Mouse (Mus musculus) adipocyte (in vitro differentiated cells): ENCODE data around the gene Osbpl8.
"Not testable (repeated sequence)": the region's sequence is repeated elsewhere in the genome, so short reads cannot be mapped to it uniquely, and the experiment has no call there.

Experiments used
- DNase-seq: peaks from one replicate; pipeline ENCODE4 v3.0.0-alpha.2; 2016; ENCODE audit warnings: low spot score

Osbpl8 gene

DNA sequence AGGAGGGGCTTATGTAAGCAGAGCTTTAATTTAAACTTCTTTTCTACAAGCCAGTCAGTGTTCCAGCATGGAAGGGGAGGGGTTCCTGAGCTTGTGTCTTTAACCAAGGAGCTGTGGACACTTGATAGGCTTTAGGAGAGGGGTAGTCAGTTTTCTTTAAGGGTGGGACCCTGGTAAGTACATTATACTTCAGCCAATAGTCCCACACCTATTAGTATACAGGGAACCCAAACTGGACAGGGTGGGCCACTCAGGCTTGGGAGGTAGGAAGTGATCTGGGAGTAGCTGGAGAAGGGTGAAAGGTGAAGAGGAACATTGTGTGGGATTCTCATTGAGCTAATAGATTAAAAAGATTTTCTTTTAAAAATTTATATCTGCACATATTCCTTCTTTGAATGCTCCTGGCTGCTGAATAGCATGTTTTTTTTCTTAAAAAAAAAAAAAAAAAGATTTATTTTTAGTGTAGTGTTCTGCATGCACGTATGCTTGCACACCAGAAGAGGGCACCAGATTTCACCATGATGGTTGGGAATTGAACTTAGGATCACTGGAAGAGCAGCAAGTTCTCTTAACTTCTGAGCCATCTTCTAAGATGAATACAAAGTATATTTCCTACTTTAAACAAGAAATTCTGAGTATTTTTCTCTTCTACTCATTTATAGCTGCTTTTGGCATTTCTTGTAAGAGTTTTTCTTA is 21.2 kb downstream of the Osbpl8 start:
- DNase-seq = no peak

DNA sequence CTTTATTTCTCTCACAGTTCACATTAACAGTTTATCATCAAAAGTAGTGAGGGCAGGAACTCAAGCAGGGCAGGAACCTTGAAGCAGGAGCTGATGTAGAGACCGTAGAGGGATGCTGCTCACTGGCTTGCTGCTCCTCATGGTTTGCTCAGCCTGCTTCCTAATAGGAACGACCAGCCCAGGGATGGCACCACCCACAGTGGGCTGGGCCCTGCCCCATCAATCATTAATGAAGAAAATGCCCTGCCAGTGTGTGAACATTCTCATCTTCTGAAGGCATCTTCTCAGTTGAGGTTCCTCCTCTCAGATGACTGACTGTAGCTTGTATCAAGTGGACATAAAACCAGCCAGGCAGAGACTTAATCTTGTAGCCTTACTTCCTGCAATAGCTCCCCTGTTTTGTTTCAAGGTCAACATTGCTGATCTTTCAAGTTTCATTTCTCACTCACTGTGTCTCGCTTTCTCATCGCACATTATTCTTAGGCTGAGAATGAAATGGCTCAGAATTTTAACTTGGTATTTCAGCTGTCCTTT is 24.5 kb downstream of the Osbpl8 start:
- DNase-seq = no peak

DNA sequence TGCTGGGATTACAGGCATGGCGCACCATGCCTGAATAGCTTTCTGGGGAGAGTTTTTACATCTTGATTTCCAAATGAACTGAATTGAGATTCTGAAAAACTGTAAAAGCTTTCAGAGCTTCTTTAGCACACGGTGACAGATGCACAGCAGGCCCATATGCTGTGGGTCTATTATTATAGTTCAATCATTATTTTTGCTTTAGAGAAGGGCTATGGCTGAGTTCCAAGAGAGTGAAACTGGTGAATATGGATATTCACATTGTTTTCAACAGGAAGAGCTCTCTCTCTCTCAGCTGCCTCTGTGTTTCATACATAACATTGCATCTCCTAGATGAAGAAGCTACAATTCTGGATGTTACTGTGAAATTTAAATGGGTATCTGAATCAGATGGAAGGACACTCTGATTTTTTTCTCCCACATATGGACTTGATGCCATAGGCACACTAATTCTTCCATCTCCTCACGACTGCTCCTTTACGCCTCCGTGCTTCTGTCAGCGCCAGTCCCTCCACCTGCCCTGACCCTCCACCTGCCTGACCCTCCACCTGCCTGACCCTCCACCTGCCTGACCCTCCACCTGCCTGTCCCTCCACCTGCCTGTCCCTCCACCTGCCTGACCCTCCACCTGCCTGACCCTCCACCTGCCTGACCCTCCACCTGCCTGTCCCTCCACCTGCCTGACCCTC is 25.7 kb downstream of the Osbpl8 start:
- no peak for DNase-seq

DNA sequence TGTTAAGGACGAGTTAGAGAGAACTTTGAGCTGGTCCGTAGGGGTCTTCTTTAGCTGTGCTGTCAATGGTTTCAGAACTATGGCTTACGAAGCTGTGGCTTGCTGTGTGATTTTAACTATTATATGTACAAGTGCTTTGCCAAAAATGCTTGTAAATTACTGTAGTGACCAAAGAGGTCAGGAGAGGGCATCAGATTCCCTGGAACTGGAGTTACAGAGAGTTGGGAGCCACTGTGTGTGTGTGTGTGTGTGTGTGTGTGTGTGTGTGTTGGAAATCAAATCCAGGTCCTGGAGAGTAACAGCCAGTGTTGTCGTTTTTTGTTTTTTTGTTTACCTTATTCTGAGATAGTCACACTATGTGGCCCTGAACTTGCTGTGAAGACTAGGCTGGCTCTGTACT is 29.0 kb downstream of the Osbpl8 start:
- DNase-seq = peak; percentile 26

DNA sequence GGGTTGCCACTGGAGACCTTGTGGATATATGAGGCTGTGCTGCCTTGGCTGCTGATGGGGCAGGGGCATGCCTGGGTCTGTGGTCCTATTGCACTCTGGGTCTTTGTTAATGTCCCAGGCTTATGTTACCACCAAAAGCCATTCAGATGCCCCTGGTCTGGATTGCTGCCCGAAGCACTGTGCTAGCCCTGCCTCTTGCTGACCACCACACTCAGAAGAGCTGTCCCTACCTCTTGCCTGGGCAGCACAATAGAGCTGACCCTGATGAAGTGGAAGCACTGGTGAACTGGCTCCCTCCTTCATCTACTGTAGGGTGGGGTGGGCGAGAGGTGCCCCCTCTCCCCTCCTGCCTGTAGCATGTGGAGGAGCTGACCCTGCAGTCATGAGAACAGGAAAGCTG is 31.6 kb downstream of the Osbpl8 start:
- no peak for DNase-seq

DNA sequence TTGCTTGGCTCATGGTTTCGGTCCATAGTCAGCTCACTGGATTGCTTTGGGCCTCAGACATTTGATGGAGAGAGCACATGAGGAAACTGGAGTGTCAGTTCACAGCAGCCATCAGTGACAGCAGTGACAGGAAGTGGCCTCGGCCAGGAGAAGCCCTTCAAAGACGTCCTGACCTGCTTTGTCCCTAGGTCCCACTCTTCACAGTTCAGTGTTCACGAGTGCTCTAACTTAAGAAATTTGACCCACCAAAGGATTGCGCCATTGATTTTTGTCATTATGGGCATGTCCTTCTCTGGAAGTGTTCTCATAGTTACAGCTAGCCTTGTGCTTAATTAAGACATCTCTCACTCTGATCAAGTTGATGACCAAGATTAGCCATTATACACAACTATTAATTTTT is 34.2 kb downstream of the Osbpl8 start:
- DNase-seq = not testable (repeated sequence)

DNA sequence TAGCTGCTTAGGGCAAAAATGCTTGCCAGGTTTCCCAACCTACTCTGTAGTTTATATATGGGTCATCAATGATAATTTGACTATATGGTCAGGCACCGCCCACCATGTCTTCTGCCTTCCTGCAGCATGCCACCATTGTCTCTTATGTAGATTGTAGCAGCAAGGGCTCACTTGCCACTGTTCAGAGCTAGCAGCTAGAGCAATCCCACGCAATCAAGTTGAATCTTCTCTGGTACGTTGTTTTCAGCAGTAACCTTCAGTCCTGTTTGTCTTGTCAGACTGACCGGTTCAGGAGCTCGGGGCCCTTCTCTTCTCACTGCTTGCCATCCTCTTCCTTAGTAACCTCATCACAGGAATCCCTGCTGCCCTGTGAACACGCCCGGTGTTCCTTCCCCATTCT is 36.6 kb downstream of the Osbpl8 start:
- no peak for DNase-seq

DNA sequence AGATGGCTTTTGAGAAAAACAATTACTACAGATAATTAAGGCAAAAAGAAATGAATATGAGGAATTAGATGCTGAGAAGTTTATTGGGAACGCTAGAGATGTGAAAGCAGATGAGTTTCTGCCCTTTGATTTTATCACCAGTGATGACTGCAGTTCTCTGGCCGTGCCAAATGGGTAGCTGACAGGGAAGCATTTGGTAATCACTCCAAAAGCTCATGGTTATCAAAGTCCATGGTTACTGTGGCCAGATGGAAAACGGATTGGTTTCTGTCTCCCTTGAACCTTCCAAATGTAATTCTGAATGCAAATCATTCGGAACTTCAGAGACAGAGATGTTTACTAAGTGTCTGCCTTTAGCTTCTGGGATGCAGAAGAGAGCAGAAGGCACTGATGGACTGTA is 37.1 kb downstream of the Osbpl8 start:
- no peak for DNase-seq

DNA sequence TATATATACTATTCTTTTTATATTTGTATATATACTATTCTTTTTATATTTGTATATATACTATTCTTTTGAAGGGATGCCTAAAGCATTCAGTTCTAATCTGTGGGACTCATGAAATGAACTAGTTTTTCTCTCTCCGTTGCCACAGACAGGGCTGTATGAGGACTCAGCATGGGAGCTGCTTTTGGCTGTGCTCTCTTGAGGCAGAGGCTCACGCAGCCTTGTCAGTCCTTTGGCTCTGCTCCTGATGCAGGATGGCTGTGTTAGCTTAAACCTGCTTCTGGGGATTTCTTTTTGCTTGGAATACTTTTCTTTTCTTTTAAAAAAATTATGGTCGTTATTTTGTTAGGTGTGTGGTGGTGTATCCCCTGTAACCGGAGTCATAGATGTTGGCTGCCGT is 39.5 kb downstream of the Osbpl8 start:
- no peak for DNase-seq

DNA sequence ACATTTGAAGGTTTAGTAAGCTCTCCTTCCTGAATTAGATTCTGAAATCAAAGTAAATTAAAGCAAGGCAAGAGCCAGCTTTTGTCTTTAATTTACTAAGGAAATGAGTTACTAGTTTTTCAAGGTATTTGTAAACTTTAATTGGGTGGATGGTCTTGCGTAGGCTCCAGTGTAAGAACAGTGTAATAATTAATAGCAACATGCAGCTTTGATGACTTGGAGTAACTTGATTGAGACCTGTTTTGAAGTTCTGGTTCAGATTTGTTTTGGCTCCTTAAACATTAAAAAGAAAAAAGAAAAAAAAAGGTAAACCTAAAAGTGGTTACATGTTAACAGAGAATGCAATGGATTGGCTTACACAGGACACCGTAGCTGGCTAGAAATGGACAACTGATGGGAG is 40.9 kb downstream of the Osbpl8 start:
- DNase-seq = no peak

DNA sequence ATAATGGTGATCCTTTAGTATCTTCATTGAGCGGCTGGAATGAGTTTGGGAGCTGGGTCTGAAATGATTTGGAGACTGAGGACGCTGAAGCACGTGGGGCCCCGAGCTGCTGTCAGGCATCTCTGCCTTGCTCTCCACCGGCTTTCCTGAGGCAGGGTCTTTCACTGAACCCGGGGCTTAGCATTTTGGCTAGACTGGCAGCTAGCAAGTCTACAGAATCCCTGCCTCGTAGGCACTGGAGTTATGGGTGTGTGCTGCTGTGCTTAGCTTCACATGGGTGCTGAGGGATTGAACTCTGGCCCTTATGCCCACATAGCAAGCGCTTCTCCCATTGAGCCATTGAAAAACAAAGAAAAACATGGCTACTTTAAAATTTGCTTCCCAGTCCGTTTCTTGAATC is 42.8 kb downstream of the Osbpl8 start:
- DNase-seq = no peak

DNA sequence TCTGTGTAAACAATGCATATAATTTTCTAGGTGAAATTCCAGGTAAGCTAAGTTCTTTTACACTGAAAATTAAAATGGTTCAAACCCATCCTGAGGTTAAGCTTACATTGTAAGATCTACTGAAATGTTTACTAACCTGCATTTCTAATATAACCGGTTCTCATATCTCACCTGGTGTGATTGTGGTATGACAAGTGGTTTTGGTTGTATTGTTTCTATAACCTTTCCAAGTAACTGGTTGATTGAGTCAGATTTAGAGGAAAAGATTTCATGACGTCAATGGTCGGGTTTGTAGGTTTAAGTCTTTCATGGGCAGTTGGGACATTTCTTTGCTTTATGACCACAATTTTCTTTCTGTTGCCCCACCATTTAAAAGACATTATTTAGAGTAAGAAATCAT is 49.5 kb downstream of the Osbpl8 start:
- DNase-seq = no peak

DNA sequence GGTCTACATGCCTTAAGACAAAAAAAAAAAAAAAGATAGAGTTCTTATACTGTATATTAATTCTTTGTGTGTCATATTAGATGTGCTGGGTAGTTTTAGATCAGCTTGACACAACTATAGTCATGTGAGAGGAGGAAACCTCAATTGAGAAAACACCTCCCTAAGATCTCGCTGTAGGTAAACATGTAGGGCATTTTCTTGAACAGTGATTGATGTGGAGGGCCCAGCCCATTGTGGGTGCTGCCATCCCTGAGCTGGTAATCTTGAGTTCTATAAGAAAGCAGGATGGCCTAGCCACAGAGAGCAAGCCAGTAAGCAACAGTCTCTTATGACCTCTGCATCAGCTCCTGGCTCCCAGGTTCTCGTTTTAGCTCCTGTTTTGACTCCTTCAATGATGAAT is 50.1 kb downstream of the Osbpl8 start:
- DNase-seq = no peak

DNA sequence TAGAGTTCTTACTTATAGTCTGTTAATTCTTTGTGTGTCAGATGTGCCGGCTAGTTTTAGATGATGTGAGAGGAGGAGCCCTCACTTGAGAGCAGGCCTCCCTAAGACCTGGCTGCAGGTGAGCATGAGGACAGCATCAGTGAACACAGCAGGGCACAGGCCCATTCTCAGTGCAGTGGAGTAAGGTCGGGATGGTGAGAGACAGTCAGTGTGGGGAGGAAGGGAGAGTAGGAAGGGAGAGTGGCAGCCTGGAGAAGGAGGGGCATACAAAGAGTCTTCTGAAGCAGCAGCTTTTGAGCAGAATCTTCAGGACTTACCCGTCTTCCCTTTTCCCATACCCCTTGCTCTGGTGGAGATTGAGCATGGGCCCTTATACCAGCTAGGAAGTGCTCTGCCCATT is 51.0 kb downstream of the Osbpl8 start:
- DNase-seq = no peak

DNA sequence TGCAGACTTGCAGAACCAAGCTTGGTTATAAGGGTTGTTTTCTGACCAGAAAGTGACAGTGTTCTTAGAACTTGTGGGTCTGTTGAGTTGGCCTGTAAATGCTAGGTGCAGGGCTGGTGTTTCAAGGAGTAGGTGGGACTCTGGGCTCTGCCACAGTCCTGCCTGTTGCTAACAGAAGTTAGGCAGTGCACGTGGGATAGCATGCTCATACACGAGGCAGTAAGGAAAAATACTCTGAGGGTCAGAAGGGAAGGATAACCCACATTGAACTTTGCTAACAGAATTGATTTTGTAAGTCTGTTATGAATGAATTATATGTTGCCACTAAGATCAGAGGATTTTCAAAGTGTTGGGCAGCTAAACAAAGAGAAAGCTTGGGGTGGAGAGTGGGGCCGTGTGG is 51.6 kb downstream of the Osbpl8 start:
- DNase-seq = no peak

DNA sequence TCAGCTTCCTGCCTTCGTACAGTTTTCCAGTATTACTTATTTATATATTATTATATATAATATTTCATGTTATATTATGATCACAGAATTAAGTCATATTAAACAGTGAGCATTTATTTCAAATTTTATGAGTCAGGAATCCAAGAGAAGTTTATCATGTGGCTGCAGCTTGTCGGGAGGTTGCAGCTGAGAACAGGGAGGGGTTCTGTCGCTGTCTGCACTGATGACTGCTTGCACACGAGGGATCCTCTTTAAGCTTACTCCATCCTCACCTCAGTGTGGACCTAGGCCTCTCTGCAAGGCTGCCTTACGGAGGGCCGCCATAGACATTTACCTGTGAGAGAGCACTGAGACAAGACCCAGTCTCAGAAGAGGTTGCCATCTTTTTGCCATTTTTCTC is 58.0 kb downstream of the Osbpl8 start:
- no peak for DNase-seq

DNA sequence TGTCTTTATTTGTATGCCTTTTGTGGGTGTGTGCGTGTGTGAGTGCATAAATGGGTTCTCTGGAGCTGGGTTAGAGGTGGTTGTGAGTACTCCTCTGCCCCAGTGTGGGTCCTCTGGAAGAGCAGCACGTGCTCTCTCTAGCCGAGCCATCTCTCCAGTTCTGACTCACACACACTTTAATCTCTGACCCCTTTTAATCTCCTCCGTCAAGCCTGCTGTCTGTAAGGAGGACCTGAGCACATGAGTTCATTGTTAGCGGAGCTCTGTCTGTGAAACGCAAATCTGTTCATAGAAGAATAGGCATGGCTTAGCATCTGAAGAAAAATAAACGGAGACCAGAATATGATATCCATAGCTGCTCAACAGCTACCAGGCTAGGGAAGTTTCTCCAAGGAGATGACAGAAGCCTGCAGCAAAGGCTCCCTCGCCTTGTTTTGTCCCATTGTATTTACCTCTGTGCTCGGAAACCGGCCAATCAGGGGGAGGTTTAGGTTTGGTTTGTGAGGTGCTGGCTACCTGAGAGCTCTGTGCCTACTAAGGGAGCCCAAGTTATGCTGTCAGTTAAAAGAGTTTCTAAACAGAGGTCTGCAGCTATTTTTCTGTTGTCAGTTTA is 58.8 kb downstream of the Osbpl8 start:
- no peak for DNase-seq

DNA sequence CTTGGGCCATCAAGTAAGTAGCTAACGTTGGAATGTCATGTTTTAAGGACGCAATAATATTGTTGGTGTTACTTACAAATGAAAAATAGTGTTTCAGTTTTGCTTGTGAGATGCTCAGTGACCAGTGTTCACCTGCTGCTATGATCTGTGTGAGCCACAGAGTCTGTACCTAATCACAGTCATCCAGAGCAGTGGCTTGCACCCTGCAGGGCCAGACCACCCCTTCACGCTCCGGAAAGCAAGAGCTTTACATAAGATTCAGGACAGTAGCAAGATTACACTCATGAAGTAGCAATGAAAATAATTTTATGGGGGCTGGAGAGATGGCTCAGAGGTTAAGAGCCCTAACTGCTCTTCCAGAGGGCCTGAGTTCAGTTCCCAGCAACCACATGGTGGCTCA is 60.1 kb downstream of the Osbpl8 start:
- DNase-seq = no peak

DNA sequence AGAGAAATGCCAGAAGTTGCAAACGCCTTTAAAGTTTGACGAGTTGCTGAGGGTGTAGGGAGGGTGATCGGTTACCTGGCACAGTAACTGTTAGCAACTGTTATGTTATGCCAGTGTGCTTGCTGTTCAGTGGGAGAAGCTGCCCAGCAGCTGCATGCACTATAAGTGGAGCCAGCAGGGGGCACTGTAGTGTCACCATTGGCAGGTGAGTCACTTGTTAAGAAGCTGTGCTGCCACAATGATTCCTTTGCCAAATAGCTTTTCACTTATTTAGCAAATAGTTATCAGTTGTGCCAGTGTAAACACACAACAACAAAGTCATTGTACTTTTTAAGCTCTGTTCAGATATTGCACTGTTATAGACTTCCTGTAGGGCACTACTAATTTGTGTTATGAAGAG is 62.0 kb downstream of the Osbpl8 start:
- peak; percentile 89 for DNase-seq

DNA sequence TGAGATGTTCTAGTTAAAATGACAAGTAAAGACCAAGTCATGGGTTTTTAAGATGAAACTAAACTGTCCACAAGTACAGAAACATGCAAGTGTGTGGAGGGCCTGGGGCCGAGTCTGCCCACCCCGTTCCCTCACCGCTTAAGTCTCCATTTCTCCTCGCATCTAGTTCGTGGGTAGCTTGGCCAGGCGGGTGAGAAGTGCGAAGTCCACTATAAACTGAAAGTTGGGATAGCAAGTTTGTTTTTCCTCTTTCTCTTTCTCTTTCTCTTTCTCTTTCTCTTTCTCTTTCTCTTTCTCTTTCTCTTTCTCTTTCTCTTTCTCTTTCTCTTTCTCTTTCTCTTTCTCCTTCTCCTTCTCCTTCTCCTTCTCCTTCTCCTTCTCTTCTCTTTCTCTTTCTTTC is 67.7 kb downstream of the Osbpl8 start:
- not testable (repeated sequence) for DNase-seq

DNA sequence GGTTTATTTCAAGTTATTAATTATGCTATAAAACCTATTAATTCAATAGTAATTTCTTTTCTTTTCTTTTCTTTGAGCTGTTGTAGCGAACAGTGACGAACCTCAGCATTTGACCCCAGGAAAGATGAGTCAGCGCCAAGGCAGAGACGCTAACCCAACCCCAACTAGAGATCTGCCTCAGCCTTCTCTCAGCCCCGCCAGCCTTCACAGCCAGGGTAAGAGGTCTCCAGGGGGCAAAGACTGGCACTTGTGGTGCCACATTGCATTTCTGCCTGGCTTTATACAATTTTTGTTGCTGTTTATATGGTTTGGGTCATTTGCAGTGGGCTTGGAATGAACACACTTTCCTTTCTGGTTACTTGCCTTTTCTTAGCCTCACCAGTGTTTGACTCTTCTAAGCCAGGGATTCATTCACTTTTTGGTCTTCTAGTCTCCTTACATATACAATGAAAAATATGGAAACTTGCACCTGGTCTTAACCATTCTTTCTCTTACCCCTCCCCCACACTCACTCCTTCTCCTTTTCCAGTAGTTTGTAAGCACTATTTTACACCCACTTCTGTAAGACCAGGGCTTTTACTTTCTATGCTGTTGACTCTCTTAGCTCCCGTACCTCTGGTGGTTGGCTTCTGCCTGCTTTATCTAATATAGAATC is 69.1 kb downstream of the Osbpl8 start:
- no peak for DNase-seq

DNA sequence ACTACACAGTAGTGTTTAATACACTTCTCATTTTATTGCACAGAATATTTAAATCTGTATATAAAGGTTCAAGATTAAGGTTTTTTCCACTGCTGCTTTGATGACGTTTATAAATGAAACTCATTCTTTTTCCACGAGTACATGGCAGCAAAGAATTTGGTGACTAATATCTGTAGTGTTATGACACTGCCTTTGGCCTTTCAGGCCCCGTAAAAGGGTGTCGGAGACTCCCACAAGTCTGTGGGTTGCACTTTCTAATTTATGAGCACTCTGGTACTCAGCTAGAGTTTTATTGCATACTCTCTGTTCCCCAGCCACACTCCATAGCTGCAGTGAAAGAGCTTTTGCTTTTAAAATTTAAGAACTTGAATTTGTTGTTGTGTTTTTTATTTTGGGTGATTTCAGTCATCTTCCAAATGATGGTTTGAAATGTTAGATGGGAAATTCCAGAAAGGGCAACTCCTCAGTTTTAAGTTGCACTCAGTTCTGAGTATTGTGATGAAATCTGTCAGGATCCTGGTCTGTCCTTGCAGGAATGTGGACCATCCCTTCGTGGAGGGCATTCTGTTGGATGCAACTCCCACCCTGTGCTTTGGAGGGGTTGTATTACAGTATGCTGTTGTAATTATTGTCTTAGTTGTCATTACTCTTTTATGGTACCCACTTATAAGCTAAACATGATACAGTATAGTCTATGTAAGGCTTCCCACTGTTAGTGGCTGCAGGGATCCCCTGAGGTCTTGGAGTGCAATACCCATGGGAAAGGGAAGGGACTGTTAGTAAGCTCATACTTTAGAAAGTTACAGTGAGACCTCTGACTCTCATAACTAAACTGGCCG is 70.1 kb downstream of the Osbpl8 start:
- DNase-seq = no peak
